Mouse (Mus musculus) monocyte, adult 5-6 weeks (primary cell): ENCODE data around the gene Wif1. TPM values are rescaled to one million over a fixed set of nuclear protein-coding genes. Genes with fewer than 3 reads are reported as not detected.

Experiments used
- total RNA-seq: library from RNA; stranded (forward); fragments of 200-1000, 200-491, 200-594 nt; gene quantifications from 3 replicates; pipeline ENCODE4 v1.2.3, GENCODE M21; 2017

The Wif1 gene
- total RNA-seq, 1 experiment from 2014 or later = not detected

Other genes with a start within 250 kb of the Wif1 start
- 0.10 TPM in 1 of 3 replicates, not detected in the others for gene Msrb3, start 134.9 kb upstream of the Wif1 start, total RNA-seq
- 23.5 to 32.1 TPM (median 26.5 TPM) in 3 replicates for gene Lemd3, start 54.6 kb upstream of the Wif1 start, total RNA-seq